Mouse (Mus musculus): Measurements from ENCODE around the gene Dnaaf5.

GRCm38 (mm10) chr5:139110140-139110855, 39.7 kb upstream of the Dnaaf5 start:
- TF ChIP-seq CTCF (conservative IDR thresholded peaks at IDR 0.05; ENCODE audit: low read length) (no peak), NANOG (IDR thresholded peaks at IDR 0.05; ENCODE audit: borderline replicate concordance, low read length) (no peak)
